Mouse (Mus musculus): ENCODE results near the gene Cd36.

DNA sequence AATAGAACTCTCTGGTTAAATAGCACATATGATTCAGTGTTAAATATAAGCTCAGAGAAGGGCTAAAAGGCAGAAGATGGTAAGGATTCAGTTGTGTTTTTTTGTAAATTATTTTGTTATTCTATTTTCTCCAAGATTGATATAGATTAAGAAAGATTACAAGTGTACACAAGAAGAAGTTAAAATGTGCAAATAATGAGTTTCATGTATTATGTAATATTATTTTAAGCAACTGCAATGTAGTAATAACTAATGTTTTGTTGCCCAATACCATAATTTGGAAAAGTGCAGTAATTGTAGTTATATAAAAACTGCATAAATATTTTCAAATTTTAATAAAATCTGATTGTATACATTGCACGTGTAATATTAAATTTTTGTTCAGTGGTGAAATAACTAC lies 54.8 kb downstream of the Cd36 start:
- TF ChIP-seq GATA1 (IDR thresholded peaks at IDR 0.05; ENCODE audit: borderline replicate concordance, low read length) (no peak), FLI1 (IDR thresholded peaks at IDR 0.05; ENCODE audit: low read length) (no peak)

Measured in megakaryocyte, embryonic 14.5 days (primary cell).